Mouse (Mus musculus) heart, adult 9 months (tissue): Measurements from ENCODE around the gene Ift88.
A peak's percentile ranks its signal among the peaks of the same experiment; 100 is the strongest.
"Not testable (repeated sequence)": the region's sequence is repeated elsewhere in the genome, so short reads cannot be mapped to it uniquely, and the experiment has no call there.

ENCODE experiments used
- DNase-seq, 2 experiments: peaks; one replicate each; pipeline ENCODE4 v3.0.0; 2022; ENCODE audit warnings: low spot score in 2 of 2

Gene Ift88

DNA sequence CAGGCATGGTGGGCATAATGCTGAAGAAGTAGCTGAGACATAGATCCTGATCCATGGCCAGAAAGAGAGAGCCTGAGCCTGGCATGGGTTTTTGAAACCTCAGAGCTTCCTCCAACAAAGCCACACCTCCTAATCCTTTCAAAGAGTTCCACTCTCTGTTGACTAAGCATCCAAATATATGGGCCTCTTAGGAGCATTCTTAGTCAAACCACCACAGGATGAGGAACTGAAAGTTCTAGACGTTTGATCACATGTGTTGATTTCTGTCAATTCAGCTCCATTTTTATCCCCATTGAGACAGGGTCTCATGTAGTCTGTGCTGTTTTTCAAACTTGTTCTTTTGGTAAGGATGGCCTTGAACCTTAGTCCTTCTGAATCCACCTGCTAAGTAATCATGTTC, 28.7 kb downstream of the Ift88 start:
- DNase-seq: no peak

DNA sequence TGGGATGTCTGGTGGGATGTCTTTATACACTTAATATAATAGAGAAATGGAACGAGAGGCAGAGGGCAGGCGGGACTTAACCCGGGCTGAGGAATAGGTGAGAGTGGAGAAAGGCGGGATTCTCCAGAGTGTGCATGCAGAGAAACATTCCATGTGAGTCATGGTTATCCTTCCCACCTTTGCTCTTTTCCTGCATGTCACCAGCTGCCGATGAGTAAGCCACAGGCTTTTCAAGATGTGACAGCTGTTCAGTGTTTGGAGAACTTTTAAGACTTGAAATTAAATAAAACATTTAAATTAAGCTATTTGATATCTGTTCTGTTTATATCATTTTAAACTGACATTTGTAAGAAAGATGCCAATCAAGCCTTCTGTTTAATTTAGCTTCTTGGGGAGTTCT, 36.0 kb downstream of the Ift88 start:
- no peak for DNase-seq

DNA sequence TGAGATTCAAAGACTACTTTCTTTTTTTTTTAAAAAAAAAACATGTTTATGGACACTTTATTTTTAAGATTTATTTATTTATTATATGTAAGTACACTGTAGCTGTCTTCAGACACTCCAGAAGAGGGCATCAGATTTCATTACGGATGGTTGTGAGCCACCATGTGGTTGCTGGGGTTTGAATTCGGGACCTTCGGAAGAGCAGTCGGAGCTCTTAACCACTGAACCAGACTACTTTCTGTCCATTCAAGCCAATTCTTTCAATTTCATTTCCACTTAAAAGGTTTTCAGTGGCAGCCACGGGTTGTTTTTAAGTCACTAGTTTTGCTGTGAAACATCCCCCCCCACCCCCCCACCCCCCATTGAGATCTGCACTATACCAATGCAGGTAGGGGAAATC, 36.5 kb downstream of the Ift88 start:
- DNase-seq: not testable (repeated sequence)

DNA sequence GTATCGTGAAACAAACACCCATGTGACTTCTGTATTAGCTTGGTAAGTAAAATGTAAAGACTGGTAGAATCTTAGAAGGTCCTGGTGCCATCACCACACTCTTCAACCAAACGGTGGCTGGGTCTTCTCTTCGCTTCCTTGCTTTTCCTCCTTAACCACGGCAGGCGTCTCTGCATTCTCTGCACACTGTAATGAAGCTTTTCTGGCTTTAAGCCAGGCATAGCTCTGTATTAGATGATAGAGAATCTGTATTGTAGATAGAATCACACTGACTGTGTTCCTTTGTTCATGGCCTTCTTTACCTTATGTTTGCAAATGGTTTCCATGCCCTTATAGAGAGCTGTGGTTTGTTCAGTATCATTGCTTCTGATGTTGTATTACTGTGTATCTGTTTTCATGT, 39.0 kb downstream of the Ift88 start:
- no peak for DNase-seq

DNA sequence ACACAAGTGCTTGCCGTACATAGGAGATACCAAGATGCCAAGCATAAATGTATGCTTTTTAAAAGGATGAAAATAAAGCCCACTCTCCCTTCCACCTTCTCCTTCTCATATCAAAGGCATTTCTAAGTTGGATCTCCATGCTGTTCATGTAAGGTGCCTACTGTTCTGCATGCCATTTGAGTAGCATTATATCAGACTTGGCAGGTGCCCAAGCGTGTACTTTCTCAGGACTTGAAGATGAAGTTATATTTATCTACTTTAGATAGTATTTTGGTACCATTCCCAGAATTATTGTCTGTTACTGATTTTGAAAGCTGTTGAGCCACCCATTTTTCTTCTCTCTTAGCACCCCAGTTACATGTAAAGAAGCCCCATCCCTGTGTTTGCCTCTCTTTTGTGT, 51.2 kb downstream of the Ift88 start:
- no peak for DNase-seq

DNA sequence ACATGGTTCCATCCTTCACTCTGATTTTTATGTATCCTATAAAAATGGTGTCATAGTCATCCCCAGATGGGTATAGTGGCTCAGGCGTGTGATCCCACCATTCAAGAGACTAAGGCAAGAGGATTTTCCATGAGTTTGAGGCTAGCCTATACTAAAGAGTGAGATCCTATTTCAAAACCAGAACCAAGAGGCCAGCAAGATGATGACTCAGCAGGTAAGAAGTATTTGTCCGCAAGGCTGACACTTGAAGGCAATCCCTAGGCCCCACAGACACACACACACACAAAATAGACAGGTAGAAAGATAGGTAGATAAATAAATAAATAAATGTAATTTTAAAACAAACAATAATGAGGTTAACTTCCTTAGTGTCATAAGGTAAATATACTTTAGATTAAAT, 58.4 kb downstream of the Ift88 start:
- no peak for DNase-seq

DNA sequence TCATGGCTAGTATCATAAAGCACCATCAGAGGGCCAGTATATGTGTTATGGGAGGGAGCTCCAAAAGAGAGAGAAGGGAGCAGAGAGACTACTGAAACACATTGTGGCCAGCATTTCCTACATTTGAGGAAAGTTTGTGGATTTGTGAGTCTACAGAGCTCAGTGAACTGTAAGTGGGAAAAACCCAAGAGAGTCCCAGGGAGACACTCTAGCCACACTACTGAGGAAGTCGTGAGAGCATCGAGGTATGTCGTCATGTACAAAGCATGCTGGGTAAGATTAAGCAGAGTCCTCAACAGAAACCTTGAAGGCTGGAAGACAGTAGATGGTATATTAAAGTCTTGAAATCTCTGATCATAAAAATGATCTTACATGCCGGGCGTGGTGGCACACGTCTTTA, 60.3 kb downstream of the Ift88 start:
- no peak for DNase-seq

DNA sequence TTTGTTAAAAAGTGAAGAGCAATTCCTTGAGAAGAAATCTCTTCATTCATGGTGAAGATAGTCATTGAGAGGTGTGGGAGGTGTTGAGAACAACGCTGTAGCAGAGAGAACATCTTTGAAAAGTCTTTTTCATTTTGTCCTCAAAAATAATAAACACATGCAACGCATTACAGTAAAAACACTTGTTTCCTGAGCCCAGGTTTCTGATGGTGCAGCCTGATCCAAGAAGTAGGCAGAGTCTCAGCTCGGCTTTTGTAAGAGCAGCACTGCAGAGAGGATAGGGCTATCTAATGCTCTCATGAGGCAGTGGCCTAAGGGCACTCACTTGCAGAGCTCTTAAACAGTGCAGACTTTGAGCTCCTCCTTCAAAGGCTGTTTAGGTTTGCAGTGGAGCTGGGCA, 65.8 kb downstream of the Ift88 start:
- no peak for DNase-seq

DNA sequence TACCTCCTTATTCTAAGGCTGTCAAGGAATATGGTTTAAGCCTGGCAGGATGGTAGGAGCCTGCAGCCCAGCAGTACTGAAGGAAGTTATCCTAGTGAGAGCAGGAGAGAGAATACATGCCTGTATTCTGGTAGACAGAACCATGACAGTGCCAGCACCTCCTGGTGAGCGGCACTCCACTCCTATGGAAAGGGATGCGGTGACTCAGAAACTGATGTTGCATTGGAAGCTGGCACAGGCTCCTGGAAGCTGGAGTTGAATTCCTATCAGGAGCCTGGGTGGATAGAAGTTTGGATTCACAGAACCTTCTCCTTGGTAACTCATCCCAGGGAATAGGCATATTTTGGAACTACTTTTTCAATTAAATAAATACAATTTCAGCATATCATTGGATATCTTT, 70.0 kb downstream of the Ift88 start:
- DNase-seq: no peak

DNA sequence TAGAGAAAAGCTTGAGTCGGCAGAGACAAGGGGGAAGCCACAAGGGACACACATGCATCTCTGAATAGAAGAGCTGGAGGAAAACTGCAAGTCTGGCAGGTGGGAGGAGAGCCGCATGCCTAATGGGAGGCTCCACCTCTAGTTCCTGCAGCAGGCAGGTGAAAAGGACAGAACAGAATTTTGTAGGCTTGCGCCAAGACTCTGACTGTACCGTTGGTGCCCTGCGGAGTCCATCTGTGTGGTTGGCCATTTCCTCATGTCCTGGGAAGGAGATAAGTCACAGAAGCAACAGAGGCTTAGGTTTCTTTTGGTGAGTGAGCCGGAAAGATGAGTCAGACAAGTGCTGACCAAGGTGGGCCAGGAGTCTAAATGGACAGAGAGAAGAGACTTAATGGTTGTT, 79.9 kb downstream of the Ift88 start:
- no peak for DNase-seq

DNA sequence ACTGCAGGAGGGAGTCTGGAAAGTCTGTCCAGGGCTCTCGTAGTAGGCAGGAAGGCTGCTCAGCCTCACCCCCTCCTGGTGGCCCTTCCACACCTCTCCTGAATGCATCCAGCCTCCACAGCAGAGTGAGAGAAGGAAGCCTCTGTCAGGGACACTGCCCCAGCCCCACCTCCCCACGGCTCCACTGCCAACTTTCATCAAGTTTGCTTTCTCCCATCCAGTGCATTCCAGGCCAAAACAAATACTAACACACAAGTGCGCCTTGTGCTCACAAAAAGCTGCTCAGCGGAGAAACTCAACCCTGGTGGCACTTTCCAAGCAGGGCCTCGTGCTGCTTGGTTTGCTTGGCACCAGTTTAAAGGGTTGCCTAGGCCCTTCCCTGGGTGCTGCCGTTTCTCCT, 85.7 kb downstream of the Ift88 start:
- no peak for DNase-seq

DNA sequence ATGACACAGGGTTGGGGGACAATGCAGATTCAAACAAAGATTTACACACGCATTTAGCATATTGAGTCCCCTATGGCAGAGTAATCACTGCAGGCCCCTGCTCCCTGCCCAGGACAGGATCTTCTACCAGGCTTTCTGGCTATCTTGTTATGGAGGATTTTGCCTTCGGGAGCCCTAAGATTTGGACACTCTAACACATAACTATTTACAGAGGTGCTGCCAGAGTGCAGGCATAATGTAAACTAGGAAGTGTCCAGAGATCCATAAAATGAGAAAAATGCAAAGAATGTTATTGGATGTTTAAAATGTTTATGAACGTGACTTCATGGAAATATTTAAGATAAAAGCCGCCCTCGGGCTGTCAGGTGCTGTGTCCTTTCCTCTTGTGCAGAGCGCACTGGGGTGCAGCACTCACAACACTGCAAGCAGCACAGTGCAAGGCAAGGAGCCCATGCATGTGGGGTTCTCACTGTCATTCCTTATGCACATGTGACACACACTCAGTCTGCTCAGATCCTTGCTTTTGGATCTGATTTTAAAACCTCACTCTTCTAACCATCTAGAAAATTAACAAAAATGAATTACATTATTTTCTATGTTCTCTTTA, 91.4 kb downstream of the Ift88 start:
- DNase-seq: no peak

DNA sequence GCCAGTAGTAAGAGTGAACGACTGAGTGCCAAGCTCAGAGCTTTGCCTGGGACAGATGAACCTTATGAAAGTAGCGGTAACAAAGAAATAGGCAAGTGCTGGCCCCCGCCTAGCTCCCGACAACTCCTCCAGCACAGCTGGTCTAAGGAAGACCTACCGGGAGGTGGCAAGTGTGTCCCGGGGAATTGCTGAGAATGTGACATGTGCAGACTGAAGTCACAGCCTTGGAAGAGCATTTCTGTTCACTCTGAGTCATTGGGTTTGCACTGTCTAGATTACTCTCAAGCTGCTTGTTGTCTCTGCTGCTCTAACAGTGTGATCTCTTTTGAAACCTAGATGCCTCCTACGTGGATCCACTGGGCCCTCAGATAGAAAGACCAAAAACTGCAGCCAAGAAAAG, 93.1 kb downstream of the Ift88 start:
- no peak for DNase-seq

DNA sequence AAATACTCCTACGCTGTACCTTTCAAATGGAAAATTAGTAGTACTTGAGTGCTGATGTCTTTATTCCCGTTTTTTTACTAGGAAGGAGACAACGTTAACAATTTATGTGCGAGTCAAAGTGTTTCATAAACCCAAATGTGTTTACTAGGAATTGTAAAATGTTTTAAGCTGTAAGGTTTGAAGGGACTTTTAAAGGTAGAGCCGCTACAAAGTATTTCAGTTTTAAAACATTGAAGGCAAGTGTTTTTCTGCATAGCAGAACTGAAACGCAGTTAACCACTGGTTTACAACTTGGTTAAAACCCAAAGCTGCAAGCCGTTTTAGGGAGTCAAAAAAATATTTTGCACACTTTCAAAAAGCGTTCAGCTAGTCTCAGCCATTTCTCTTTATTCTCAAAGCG, 99.9 kb downstream of the Ift88 start:
- DNase-seq: no peak

DNA sequence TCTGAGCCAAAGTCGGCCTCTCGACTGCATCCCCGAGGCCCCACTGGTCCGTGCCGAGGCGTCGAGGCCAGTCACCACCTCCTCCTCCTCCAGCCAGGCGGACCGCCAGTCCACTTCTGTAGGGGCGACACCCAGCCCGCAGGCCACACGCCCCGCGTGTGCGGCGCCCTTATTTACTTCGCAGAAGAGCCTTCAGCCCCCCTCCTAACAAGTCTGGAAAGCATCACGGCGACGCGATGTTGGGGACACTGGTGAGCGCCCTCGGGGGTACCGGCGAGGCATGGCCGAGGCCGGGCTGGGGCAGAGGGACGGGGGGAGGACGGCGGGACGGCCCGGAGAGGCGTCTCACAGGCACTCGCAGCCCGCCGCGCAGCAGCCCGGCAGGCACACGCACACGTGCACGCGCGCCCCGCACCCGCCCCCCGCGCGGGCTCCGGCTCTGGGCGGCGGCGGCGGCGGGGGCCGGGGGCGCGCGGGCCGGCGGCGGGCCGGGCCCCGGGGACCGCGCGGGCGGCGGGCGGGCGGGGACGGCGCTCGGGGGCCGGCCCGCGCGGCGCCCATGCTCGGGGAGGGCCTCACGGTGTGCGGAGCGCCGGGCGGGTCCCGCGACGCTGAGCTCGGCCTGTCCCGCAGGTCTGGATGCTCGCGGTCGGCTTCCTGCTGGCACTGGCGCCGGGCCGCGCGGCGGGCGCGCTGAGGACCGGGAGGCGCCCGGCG, 101.0 kb downstream of the Ift88 start, which contains the start of gene Il17d:
Il17d (plus strand) TSS at position 107 of the 717 bp plus-strand sequence.
- DNase-seq: peak; percentile 29 to 33

DNA sequence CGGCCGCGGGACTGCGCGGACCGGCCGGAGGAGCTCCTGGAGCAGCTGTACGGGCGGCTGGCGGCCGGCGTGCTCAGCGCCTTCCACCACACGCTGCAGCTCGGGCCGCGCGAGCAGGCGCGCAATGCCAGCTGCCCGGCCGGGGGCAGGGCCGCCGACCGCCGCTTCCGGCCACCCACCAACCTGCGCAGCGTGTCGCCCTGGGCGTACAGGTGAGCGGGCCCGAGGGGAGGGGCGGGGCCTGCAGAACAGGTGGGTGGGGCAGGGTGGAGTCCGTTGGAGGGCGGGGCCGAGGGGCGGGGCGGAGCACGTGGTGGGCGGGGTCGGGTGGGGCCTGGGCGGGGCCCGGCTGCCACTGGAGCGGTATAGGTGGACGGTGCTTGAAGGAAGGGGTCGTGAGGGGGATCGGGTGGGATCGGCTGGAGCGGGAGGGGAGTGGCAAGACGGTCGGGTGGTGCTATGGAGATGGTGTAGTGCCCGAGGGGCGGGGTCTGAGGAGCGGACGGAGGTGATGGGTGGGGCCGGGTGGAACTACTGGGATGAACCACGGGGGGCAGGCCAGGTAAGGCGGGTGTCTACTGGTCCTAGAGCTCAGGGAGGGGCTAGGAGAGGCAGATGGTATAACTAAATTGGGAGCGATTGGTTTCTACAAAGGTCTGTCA, 101.7 kb downstream of the Ift88 start:
- DNase-seq: peak; percentile 35 to 41

DNA sequence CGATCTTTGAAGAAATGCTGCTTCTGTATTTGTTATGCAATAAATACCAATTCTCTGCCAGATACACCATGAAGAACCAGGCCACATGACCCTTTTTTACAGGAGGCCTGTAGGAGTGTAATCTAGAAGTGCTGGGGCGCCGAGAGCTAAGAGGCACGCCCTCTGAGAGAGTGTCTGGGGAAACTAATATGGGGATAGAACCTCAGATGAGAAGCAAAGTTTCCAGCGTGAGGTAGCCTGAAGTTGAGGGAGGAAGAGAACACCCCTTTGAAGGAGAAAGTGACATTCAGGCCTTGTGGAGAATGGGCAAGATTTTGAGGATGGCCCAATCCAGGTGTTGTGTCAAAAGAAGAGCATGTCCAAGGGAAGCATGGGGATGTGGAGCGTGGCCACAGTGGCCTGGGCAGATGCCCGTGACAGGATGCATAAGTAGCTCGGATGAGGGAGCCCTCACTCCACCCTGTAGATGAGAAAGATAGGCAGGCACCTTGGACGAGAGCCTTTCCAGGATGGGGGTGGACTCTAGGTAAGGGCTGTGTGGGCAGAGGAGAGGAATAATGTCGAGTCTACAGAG, 102.3 kb downstream of the Ift88 start:
- no peak for DNase-seq

DNA sequence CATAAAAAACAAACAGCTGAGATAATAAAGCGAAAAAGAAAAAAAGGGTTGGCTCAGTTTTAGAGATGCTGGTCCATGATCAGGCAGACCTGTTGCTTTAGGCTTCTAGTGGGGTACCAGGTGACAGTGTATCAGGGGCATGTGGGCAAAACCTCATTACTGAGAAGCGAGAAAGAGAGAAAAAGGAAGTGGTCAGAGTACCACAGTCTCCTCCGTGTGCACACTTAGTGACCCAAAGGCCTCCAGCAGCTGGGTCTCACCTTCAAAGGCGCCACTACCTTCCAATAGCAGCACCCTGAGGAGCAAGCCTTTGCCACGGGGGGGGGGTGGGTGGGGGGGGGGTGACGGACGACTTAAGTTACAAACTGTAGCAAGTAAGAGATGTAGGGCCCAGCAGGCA, 103.3 kb downstream of the Ift88 start:
- DNase-seq: no peak

DNA sequence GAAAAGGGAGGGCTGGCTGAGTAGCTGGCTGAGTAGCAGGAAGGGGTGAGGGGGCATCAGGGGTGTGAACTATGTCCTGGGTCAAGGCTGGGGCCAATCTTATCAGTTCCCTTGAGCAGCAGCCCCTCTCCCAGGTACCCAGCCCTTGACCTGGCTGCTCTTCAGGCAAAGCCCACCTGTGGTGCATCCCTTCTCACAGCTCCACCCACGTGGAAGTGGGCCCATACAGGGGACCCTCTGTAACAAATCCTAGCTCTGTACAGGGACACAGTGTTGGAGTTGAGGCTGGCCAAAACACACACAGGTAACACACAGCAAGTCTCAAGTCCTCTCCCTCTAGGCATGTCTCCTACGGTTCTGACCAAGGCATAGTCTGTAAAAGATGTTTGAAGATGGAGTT, 103.7 kb downstream of the Ift88 start:
- no peak for DNase-seq

DNA sequence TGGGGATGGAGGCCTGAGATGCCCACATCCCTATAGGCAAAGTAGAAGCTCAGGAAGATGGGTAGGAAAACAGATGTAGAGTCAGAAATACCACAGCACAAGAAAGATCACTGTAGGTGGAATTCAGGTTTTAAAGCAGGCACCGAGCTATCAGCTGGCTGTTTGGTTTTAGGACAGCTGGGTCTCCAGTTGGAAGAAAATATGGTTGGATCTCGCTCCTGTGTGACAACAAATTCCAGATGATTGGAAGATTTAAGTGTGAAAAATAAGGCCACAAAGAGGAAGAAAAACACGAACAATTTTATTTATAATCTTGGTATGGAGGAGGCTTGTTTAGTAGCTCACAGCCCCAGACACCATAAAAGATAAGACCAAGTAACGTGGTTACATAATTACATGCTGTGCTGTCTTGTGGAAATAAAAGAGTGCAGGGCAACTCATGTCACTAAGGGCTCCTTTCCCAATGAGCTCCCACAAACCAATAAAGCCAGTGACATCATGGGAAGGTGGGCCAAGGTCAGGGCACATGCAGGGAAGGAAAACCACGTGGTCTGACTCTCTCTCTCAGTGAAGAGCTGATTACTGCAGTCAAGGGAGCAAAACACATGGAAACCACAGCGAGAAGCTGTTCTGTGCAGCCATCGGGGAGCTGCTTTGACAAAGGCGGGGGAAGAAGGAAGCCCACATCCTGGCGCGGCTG, 105.4 kb downstream of the Ift88 start:
- DNase-seq: peak; percentile 71 to 77

DNA sequence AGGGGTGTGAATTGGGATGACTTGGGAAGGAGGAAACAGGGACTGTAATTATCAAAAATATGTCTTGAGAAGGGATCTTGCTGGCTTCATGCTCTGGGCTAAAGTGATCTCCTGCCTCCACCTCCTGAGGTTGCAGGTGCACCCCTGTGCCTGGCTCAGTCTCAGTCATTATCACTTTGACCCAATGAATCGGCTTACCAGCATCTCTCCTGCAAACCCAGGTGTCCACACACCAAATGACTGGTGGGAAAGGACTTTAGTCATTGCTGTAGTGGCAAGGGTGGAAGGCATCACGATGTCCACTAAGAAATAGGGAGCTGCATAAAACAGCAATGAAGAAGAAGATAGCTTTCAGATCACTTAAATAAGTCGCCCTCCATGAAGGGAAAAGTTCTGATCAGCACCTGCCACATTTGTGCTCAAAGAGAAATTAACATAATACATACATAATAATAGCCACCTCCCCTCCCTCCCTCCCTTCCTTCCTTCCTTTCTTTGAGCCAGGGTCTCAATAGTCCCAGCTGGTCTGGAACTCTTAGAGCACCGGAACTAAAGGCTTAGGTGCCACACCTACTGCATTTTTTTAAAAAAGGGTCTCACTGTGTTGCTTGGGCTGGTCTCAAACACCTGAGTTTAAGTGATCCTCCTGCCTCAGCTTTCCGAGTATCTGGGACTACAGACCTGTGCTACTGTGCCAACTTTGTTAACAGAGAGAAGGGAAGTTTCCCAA, 106.1 kb downstream of the Ift88 start:
- DNase-seq: no peak

DNA sequence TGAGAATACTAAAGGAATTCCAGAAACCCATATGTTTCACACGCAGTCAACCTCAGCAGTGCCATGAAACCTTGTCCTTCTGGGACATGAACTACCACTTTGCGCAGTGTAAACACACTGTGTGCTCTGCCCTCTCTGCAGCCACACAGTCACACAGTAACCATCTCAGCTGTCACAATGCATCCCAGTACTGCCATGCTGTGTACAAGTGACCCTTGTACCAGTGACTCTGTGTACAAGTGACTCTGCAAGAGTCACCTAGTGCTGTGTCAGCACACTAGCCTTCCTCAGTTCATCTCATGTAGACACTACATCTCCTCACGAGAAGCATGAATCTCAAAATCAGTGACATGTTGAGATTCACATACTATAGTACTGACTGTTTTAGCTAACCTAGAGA, 108.7 kb downstream of the Ift88 start:
- no peak for DNase-seq
